Mouse (Mus musculus): Measurements from ENCODE around the gene Odf4.
"Not testable (repeated sequence)": the region's sequence is repeated elsewhere in the genome, so short reads cannot be mapped to it uniquely, and the experiment has no call there.

Odf4 gene

DNA sequence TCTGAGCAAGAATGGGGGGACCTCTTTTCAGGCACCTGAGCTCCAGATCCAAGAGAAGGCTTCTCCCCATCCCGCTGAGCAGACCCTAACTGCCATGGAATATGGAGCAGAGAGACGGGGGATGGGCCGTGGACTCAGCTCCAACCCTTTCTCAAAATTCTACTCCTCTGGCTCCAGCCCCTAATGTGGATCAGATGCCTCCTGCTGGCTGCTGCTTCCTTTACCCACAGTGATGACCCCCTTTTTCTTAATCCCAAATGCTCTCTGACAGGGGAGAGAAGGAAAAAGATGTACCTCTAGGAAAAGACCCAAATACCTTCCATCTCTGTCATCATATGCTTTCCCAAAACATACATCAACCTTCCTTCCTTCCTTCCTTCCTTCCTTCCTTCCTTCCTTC lies at the start of gene Odf4:
TSS of gene Odf4 (minus strand) at position 101 of the 400 bp plus-strand sequence.
- no peak for DNase-seq

GRCm38 (mm10) chr11:68975601-68976000 lies 48.7 kb upstream of the Odf4 start:
- DNase-seq = no peak

- DNase-seq = no peak
Observed at GRCm38 (mm10) chr11:68975085-68975484, 48.2 kb upstream of the Odf4 start, which contains the start of gene Rangrf. Gene Rangrf, minus strand, starts transcription at chr11:68975185.

DNA sequence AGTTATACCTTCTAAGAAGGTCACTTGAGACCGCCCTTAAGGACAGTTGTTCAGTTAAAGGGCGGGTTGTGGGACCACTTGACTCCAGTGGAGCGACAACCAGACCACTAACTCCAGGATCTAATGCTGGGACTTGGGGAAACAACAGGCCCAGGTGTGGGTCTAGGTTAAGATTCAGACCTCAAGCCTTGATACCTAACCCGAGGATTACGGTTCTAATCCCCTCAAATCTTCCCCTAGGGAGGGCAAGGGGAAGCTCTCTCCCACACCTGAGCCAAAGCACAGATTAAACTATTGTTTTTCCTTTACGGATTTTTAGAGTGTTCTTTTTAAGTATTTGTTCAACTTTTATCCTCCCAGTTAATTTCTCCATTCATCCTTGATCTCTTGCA lies 47.2 kb upstream of the Odf4 start:
- DNase-seq = no peak

DNA sequence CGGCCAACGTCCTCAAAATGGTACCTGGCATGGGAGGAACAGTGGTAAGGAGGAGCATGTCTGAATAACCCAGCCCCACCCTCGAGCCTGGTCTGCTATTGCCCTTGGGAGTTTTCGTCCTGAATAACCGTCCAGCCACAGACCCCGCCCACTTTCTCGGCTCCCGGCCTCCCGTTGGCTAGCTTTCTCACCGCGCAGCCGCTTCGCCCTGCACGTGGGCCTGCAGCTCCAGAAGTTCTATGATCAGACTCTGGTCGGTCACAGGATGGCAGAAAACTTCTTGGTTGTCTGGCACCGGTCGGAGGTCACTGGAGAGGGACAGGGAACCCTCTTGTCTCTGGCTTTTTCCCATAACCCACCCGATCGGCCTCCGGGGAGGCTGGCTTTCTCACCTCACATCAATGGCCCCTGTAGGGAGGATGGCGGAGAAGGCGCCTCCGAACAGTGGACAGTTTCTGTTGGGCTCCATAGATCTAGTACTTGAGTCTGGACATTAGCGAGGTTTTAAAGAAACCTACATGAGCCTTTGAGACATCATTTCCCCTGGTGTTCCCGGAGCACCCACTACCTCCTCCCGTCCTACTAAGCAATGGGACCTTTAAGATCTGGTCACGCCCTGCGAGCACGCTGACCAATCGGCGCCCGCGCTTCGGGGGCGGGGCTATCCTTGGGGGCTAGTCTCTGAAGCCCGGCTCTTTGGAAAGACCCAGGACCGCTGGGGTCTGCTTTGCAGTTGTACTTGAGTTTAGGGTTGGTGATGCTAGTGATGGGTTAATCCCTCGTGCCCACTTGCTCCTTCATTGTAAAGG lies 46.6 kb upstream of the Odf4 start:
- peak; percentile 93 for DNase-seq

DNA sequence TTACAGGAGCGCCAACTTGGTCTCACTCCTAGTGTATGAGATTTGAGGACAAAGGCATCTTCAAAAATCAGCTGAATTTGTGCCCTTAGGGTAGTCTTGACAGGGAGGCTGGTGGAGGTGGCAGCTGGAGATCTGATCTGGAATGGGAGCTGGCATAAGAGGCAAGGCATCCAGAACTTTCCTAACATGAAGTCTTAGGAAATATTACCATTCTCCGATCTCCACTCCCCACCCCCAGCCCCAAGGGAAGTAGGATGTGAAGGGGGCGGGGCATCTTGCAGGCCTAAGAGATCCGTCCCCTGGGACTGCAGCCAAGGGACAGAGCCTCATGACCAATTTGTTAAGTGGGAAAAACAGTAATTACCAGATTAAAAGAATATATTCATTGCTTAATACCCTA lies 43.4 kb upstream of the Odf4 start:
- peak; percentile 69 for DNase-seq

- no peak for DNase-seq
Observed at GRCm38 (mm10) chr11:68968752-68969151, 41.9 kb upstream of the Odf4 start.

DNA sequence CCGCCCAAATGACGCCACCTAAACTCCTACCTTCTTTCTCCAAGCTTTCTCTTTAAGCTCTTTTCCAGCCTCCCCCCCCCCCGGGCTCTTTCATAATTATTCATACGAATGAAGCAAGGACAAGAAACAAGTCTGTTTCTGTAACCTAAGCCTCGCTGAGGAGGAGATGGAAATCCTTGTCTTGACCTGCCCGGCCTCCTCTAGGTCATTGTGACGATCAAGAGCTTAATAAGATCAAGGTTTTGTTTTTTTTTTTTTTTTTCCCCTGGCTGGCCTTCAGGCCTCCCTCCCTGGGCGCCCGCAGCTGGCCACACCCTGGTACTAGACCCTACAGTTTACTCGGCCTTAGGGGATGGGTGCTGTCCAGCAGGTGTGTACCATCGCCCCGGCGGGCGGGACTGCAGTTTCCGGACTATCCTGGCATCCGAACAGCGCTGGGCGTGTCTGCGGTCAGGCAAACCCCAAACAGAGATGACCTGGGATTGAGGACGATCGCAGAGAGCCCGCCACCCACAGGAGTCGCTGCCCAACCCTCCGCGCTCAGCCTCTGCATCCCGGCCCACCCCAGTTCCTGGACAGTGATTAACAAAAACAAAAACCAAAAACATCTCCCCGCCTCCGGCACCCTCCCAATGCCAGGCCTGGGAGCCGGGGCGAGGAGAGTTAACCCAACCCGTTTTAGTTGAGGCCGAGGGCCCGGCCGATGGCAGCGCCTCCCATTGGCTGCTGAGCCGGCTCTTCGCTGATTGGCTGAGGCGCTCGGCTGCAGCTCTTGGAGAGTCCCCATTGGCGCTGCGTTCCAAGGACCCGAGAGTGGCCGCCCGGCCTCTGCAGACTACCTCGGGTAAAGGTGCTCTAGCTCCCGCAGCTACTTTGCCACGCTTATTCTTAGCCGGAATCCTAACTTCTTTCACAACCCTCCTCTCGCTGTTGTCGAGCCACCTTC lies 40.7 kb upstream of the Odf4 start, which contains the start of gene Slc25a35:
TSS of gene Slc25a35 (plus strand) at position 795 of the 946 bp plus-strand sequence.
- peak; percentile 95 for DNase-seq

DNA sequence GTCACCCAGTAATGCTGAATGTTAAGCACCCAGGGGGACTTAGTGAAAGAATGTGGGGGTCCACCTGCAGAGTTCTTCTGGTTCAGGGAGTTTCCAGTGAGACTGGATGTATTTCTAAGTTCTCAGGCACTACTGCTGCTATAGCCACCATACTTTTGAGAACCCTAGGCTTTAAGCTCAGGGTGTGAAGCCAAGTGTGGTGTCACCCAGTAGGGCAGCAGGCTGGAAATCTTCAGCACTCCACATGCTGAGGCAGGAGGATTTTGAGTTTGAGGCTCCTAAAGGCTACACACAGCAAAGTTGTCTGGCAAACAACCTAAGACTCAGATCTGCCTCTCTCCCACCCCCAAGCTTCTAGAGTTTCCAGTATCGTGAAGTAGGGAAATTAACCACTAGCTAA lies 39.7 kb upstream of the Odf4 start:
- DNase-seq = no peak

GRCm38 (mm10) chr11:68965845-68966244 lies 39.0 kb upstream of the Odf4 start:
- peak; percentile 90 for DNase-seq

DNA sequence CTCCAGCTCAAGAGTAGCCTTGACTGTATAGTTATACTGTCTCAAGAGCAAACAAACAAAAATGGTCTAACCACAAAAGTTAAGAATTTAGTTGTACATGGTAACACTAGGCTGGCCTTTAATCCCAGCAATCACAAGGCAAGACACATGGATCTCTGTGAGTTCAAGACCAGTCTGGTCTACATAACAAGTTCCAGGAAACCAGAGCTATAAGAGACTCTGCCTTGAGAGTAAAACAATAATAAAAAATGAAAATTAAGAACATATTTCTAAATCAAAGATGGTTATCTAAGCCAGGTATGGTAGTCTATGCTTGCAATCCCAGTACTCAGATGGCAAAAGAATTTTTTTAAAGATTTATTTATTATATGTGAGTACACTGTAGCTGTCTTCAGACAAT lies 38.2 kb upstream of the Odf4 start:
- no peak for DNase-seq

DNA sequence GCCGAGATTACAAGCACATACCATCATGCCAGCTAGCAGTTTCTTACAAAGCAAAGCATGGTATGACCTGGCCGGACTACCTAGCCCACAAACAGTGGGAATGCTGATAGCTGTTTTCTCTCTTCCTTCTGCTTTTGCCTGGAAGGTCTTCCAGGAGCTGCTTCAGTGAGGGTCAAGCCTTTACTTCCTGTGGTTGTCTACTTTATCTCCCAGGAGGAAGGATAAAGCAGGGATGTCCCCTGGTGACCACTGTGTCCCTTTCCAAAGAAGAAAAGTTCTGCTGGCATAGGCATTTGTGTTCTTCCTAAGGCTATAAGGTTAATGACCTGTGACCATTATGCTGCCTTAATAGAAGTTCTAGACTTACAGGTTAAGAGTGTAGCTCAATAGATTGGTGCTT lies 36.5 kb upstream of the Odf4 start:
- no peak for DNase-seq

DNA sequence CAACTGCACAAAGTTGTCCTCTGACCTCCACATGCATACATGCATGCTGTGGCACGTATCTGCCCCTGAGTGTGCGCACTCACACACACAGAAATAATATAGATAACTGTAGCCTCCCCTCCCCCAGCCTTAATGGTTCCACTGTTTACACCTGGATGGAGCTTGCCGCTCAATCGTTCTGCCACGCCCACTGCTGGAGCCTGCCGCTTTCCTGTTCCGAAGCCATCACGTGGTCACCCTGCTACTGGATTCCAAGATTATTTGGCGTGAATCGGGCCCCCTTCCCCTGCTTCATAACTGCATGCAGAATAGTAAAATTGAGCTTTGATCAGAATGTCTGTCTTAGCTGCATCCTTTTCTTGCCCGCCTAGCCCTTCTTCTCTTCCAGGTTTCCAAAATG lies 35.3 kb upstream of the Odf4 start:
- DNase-seq = not testable (repeated sequence)

- no peak for DNase-seq
Observed at GRCm38 (mm10) chr11:68961596-68961995, 34.7 kb upstream of the Odf4 start.

- DNase-seq = no peak
Observed at GRCm38 (mm10) chr11:68957971-68958370, 31.1 kb upstream of the Odf4 start.

DNA sequence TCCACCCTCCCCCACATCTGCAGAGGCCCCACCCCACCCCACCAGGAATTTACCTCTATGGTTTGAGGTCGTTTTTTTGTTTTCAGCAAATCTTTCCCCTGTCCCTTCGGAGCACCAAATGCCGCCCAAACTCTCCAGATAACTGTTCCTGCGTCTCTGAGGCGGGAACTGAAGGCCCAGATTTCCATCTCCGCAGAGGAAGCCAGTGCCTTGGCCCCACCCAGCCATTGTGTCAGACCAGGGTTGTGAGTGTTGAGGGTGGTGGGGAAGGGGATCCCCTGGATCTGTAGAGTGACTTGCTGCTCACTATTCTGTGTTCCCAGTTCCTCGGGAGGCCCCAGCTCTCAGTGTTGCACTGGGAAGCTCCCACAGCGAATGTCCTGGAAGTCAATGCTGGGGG lies 30.4 kb upstream of the Odf4 start, which contains the start of gene Arhgef15:
TSS of gene Arhgef15 (minus strand) at position 173 of the 400 bp plus-strand sequence.
- peak; percentile 68 for DNase-seq

DNA sequence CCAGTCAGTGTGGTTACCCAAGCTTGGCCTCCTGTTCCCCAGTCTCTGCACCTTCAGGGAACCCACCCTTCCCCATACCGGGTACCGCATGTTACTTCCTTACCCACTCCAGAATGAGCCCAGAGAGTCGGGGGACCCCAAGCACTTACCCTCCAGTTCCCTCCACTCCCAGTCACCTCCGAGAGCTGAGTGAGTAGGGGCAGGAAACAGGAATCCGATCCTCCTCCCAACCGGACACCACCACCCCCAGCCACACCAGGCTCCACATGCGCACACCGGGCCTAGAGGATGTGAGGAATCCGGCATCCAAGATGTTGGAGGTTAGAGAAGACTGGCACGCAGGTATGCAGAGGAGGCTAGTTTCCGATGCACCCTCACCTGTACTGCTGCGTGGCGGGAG lies 29.8 kb upstream of the Odf4 start:
- DNase-seq = peak; percentile 61

GRCm38 (mm10) chr11:68956107-68956506 lies 29.2 kb upstream of the Odf4 start:
- peak; percentile 74 for DNase-seq

DNA sequence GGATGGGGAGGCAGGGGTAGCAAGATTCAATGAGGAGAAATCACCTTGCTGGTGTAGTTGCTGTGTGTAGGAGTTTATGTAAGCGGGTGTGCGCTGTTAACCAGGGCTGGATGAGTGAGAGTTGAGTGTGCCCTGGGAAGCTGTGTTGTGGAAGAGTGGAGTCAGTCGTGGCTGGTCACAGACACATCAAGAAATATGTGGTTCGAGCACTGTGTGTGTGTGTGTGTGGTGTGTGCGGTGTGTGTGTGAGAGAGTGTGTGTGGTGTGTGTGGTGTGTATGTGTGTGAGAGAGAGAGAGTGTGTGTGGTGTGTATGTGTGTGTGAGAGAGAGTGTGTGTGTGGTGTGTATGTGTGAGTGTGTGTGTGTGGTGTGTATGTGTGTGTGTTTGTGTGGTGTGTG lies 28.6 kb upstream of the Odf4 start:
- no peak for DNase-seq

DNA sequence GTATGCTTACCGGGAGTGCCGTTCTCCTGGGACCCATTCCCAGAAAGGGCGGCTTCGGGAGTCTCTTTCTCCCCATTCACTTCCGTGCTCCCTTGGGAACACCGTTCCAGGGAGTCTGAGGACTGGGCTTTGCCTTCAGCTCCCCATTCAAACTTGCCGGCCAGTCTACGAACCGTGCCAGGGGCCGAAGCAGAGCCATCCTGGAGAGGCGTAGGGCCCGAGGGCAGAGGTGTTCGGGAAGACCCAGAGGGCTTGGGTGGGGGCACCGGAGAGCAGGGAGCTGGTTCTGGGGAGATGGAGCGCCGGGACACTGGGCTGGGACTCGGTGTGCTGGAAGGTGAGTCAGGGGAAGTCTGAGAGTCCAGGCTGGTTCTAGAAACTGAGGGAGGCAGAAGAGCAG lies 27.5 kb upstream of the Odf4 start:
- DNase-seq = no peak

DNA sequence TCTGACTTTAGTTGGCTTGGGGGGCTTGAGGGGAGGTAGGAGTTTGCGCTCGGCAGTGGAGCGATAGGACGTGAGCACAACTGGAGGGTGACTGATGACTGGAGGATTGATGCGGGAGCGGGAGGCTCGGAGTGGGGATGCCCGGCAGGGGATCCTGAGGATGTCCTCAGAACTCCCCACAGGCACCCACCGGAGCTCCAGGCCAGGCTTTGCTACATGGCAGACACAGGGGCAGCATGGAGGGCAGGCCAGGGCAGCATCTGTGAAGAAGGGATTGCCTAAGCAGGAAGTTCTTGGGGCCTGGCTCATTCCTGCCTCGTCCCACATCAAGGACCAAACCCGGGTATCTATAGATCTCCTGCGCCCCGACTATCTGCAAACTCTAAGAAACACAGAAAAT lies 27.0 kb upstream of the Odf4 start:
- DNase-seq = no peak

- DNase-seq = no peak
Observed at GRCm38 (mm10) chr11:68947542-68947993, 20.7 kb upstream of the Odf4 start.

GRCm38 (mm10) chr11:68946806-68947440 lies 20.0 kb upstream of the Odf4 start:
- no peak for DNase-seq

Measured in lung, postnatal 36 days (tissue).